Mouse (Mus musculus) midbrain, postnatal 0 days (tissue): ENCODE results near the gene Hopx. TPM values are rescaled to one million over a fixed set of nuclear protein-coding genes. Genes with fewer than 3 reads are reported as not detected.

ENCODE experiments used
- ATAC-seq: fragments of 200-750 bp; cut with Nextera tagmentation; 2 replicates; pipeline ENCODE4 v1.8.0; 2017; ENCODE audit warnings: moderate number of reproducible peaks, mild to moderate bottlenecking, moderate TSS enrichment, moderate library complexity; ENCODE audit not compliant: low FRiP score
- DNase-seq: peaks from one replicate; pipeline ENCODE4 v3.0.0-alpha.2; 2015; ENCODE audit warnings: low spot score
- H3K27ac ChIP-seq: fragments of 300-500 bp; sonication (generic); 2 replicates; pipeline ENCODE4 v1.5.1; 2014; ENCODE audit warnings: low read depth, mild to moderate bottlenecking, low read length, mixed read lengths
- H3K27me3 ChIP-seq: fragments of 300-500 bp; sonication (generic); 2 replicates; pipeline ENCODE4 v1.6.1; 2014; ENCODE audit warnings: low read length, control low read depth, mixed read lengths; ENCODE audit not compliant: insufficient read depth
- H3K36me3 ChIP-seq: fragments of 300-500 bp; sonication (generic); 2 replicates; pipeline ENCODE4 v1.6.1; 2014; ENCODE audit warnings: low read length, control low read depth, mixed read lengths; ENCODE audit not compliant: insufficient read depth
- H3K4me1 ChIP-seq: fragments of 300-500 bp; sonication (generic); 2 replicates; pipeline ENCODE4 v1.6.1; 2014; ENCODE audit warnings: mild to moderate bottlenecking, control low read depth, antibody characterized with exemption, low read length, mixed read lengths; ENCODE audit not compliant: insufficient read depth
- H3K4me2 ChIP-seq: fragments of 300-500 bp; sonication (generic); 2 replicates; pipeline ENCODE4 v1.6.1; 2014; ENCODE audit warnings: low read depth, mild to moderate bottlenecking, low read length, mixed read lengths; ENCODE audit not compliant: poor library complexity, severe bottlenecking
- H3K4me3 ChIP-seq: fragments of 300-500 bp; sonication (generic); 2 replicates; pipeline ENCODE4 v1.5.1; 2014; ENCODE audit warnings: low read depth, mild to moderate bottlenecking, low read length, moderate library complexity
- H3K9ac ChIP-seq: fragments of 300-500 bp; sonication (generic); replicated peaks from 2 replicates; pipeline ENCODE4 v1.6.1; 2014; ENCODE audit warnings: mild to moderate bottlenecking, low read length, moderate library complexity, mixed read lengths; ENCODE audit not compliant: poor library complexity, severe bottlenecking
- H3K9me3 ChIP-seq: fragments of 300-500 bp; sonication (generic); 2 replicates; pipeline ENCODE4 v1.6.1; 2016; ENCODE audit warnings: low read length, control low read depth
- CTCF ChIP-seq: IDR thresholded peaks from 2 replicates; pipeline ENCODE4 v1.5.1; 2016; ENCODE audit warnings: antibody characterized with exemption, mild to moderate bottlenecking
- WGBS: fragments of 180-500 bp; shearing (Covaris S2); extraction: QIAGEN DNeasy Blood & Tissue Kit; methylation state at CpG from one replicate; pipeline ENCODE4 v1.1.7; 2014; 5-methylcytosine and 5-hydroxymethylcytosine counted together
- polyA plus RNA-seq: library from polyadenylated mRNA; unstranded; fragments of >200 nt; fragmentation: Nextera tagmentation; extraction: Ambion mirVana; gene quantifications from 2 replicates; pipeline ENCODE4 v1.2.1, GENCODE M21; 2015
- total RNA-seq: library from RNA; depleted of rRNA; stranded (reverse); fragments of >200 nt; gene quantifications from 2 replicates; pipeline ENCODE4 v1.2.3, GENCODE M21; 2014

Hopx gene
- total and polyA plus RNA-seq, 2 experiments from 2014 or later = 1.8 to 20.8 TPM

DNA sequence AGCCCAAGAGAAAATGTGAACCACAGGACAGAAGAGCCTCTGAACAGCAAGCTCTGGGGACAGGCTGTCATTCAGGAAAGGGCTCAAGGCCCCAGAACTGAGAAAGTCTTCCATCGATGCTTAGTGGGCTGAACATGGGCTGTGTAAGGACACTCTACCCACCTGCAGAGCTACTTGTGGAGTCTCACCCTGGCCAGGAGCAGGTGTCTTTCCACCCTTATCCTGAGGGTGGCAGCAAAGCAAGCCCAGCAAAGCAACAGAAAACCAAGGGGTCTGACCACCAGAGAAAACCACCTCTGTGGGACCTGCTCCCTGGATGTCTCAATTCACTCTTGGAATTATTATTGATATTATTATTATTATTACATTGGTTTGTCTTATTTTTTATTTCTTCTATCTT is 25.6 kb downstream of the Hopx start:
- TF ChIP-seq CTCF = peak; percentile 77
- no peaks in the 10 kb centered on the region for H3K36me3 ChIP-seq
- H3K9ac ChIP-seq = no peak overlapping the region
- ATAC-seq (peak; percentile 60; the same call in 1 of the 2 replicates), DNase-seq (peak; percentile 52)
- no peaks in the 10 kb centered on the region for H3K9me3 ChIP-seq
- H3K4me2 ChIP-seq = no peak overlapping the region
- no peak overlapping the region for H3K27ac ChIP-seq
- 42% methylated on average over 1 of the region's 1 CpGs for WGBS
- H3K4me1 ChIP-seq = no peaks in the 10 kb centered on the region
- H3K27me3 ChIP-seq = 0 out of 2 replicates have a peak, but pooled peaks cover 2% of the 10 kb centered on the region
- no peak overlapping the region for H3K4me3 ChIP-seq

DNA sequence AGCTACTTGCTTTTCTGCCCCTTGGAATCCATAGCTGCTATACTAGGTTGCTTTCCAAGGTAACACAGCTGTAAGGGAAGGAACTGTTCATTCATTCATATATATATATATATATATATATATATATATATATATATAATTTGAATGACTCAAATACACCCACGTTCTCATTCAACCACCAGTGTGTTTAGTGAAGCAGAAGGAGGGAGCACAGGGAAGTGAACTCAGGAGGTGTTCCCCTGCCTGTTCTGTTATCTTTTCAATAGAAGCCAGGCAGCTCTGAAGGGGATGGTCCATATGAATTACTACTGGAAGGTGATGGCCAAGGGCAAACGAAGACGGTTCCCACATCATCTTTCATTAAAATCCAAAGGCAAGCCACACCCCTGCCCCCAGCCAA is 27.8 kb downstream of the Hopx start:
- Histone ChIP-seq H3K36me3 (no peaks in the 10 kb centered on the region), H3K27me3 (0 out of 2 replicates have a peak, but pooled peaks cover 2% of the 10 kb centered on the region), H3K4me3 (no peak overlapping the region), H3K4me1 (no peaks in the 10 kb centered on the region), H3K4me2 (no peak overlapping the region), H3K9me3 (no peaks in the 10 kb centered on the region), H3K27ac (no peak overlapping the region), H3K9ac (no peak overlapping the region)
- 84% methylated on average over 3 of the region's 3 CpGs for WGBS
- ATAC-seq = no peak
- no peak for TF ChIP-seq CTCF
- no peak for DNase-seq

DNA sequence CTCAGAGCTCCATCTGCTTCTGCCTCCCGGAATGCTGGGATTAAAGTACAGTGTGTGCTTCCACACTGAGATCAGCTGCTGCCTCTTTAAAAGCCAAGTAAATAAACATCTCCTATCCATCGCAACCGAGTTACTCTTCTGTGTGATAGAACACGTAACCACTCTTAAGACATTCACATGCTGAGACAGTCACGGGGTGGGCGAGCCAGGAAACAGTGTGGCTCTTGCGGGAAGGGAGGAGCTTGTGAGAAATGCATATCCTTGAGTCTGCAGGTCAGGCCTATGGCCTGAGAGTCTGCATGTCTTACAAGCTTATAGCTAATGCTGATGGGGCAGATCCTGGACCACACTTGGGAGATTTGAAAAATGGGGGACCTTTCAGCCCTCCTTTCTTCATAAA is 28.4 kb downstream of the Hopx start:
- no peak for ATAC-seq
- DNase-seq = no peak
- Histone ChIP-seq H3K36me3 (no peaks in the 10 kb centered on the region), H3K9me3 (no peaks in the 10 kb centered on the region), H3K27ac (no peak overlapping the region), H3K9ac (no peak overlapping the region), H3K4me3 (no peak overlapping the region), H3K27me3 (0 out of 2 replicates have a peak, but pooled peaks cover 2% of the 10 kb centered on the region), H3K4me2 (no peak overlapping the region), H3K4me1 (no peaks in the 10 kb centered on the region)
- 90% methylated on average over 7 of the region's 7 CpGs for WGBS
- TF ChIP-seq CTCF = no peak

DNA sequence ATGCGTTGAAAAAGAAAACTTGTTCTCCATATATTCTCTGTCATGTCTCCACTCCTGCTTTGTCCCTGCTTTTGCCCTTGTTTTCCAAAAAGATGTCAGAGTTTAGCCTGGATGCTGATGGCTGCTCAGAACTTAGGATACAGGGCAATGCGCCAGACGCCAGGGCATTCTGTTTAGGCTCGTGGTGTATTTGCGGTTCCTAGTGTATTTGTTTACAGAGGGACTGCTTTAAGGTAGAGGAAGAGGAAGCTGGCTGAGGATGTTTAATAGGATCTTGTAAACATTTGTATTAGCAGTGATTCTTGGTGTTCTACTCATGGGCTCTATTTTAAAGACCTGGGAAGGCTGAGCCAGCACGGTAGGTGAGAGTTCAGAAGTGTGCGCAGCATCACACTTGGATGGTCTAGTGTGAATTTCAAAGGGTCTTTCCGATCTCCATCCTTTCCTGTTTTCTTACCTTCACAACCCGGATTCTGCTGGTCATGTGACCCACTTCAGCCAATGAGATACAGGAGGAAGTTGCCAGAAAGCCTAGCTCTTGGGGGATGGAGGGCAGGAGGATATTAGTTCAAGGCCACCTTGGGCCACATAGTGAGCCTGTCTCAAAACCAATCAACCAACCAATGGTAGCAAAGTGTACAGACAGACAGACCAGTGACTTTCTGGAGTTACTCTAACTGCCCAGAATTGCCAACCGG is 29.0 kb downstream of the Hopx start:
- 88% methylated on average over 10 of the region's 10 CpGs for WGBS

DNA sequence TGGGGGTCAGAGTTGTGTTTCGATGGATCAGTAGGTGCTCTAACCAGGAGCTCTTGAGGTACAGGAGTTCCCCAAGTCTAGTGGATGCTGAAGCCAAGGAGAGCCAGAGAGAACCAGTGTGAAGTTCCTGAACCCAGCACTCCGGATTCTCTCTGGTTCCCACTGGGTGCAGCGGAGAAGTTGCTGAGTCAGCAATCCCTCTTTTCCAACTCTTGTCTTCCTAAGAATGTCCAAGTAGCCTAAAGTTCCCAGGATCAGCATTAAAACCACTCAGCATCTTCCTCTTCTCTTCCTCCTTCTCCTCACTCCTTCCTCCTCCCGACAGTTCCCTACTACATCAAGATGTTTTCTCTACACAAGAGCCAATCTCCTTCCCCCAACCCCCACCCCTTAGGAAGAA is 30.5 kb downstream of the Hopx start:
- 92% methylated on average over 4 of the region's 4 CpGs for WGBS
- Histone ChIP-seq H3K27me3 (0 out of 2 replicates have a peak, but pooled peaks cover 2% of the 10 kb centered on the region), H3K9ac (no peak overlapping the region), H3K27ac (no peak overlapping the region), H3K4me2 (no peak overlapping the region), H3K4me3 (no peak overlapping the region), H3K36me3 (no peaks in the 10 kb centered on the region), H3K9me3 (no peaks in the 10 kb centered on the region), H3K4me1 (no peaks in the 10 kb centered on the region)
- DNase-seq (no peak), ATAC-seq (no peak)
- TF ChIP-seq CTCF = no peak

More for the DNA sequence above, 29.0 kb downstream of the Hopx start:
- no peak overlapping the region for H3K27ac ChIP-seq
- H3K4me3 ChIP-seq = no peak overlapping the region
- no peak overlapping the region for H3K9ac ChIP-seq
- H3K27me3 ChIP-seq = 0 out of 2 replicates have a peak, but pooled peaks cover 2% of the 10 kb centered on the region
- H3K36me3 ChIP-seq = no peaks in the 10 kb centered on the region
- no peak for TF ChIP-seq CTCF
- H3K9me3 ChIP-seq = no peaks in the 10 kb centered on the region
- DNase-seq = no peak
- no peak for ATAC-seq
- H3K4me1 ChIP-seq = no peaks in the 10 kb centered on the region
- H3K4me2 ChIP-seq = no peak overlapping the region

DNA sequence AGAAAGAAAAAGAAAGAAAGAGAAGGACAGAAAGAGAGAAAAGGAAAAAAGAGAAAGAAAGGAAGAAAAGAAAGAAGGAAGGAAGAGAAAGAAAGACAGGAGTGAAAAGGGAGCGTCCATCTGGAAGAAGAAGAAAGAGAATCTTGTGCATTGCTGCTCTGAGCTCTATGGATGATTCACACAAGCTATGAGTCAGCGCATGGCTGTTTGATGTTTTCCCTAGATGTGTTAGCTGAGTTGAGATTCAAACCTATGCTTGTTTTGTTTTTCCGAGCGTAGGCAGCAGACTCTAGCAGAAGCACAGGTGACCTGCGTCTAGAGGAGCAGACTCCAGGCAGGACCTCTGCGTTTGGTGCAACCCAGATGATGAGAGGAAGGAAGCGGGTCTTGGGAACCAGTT is 32.2 kb downstream of the Hopx start:
- Histone ChIP-seq H3K27me3 (no peaks in the 10 kb centered on the region), H3K36me3 (no peaks in the 10 kb centered on the region), H3K4me3 (no peak overlapping the region), H3K4me1 (no peaks in the 10 kb centered on the region), H3K27ac (no peak overlapping the region), H3K9me3 (no peaks in the 10 kb centered on the region), H3K9ac (no peak overlapping the region), H3K4me2 (no peak overlapping the region)
- no peak for ATAC-seq
- 78% methylated on average over 7 of the region's 7 CpGs for WGBS
- TF ChIP-seq CTCF = no peak
- DNase-seq = no peak
